Mouse (Mus musculus) megakaryocyte progenitor cell, adult 5-6 weeks (primary cell): ENCODE results near the gene Tead1. TPM values are rescaled to one million over a fixed set of nuclear protein-coding genes. Genes with fewer than 3 reads are reported as not detected.

ENCODE experiments used
- ATAC-seq: replicated peaks from 2 replicates; pipeline ENCODE4 v1.8.0; 2016; ENCODE audit warnings: mild to moderate bottlenecking, moderate TSS enrichment, inconsistent platforms; ENCODE audit not compliant: poor library complexity
- total RNA-seq, 2 experiments: library from RNA; stranded (forward) in 1 of 2; stranded (reverse) in 1 of 2; fragments of 157-497, 149-512 nt in 1 of 2; fragments of 200-1000 nt in 1 of 2; gene quantifications; 2 replicates each; pipeline versions ENCODE4 v1.2.3 to v1.2.4; 2015 to 2017

The Tead1 gene
- total RNA-seq, 2 experiments from 2014 or later, result not detected

- ATAC-seq, result no peak
Observed at GRCm38 (mm10) chr7:112841886-112842285, 162.8 kb downstream of the Tead1 start.

GRCm38 (mm10) chr7:112851281-112851744, 172.2 kb downstream of the Tead1 start:
- no peak for ATAC-seq

GRCm38 (mm10) chr7:112852149-112852839, 173.2 kb downstream of the Tead1 start:
- ATAC-seq, result no peak

- ATAC-seq, result no peak
Observed at GRCm38 (mm10) chr7:112853857-112854256, 174.7 kb downstream of the Tead1 start.

- no peak for ATAC-seq
Observed at GRCm38 (mm10) chr7:112854516-112854915, 175.4 kb downstream of the Tead1 start.

GRCm38 (mm10) chr7:112855419-112855818, 176.3 kb downstream of the Tead1 start:
- ATAC-seq, result no peak

GRCm38 (mm10) chr7:112856121-112856571, 177.0 kb downstream of the Tead1 start:
- no peak for ATAC-seq

- ATAC-seq, result no peak
Observed at GRCm38 (mm10) chr7:112856583-112856982, 177.5 kb downstream of the Tead1 start.

- peak; percentile 95 for ATAC-seq
Observed at GRCm38 (mm10) chr7:112859887-112860286, 180.8 kb downstream of the Tead1 start.

- ATAC-seq, result no peak
Observed at GRCm38 (mm10) chr7:112862086-112862485, 183.0 kb downstream of the Tead1 start.

- no peak for ATAC-seq
Observed at GRCm38 (mm10) chr7:112864188-112864587, 185.1 kb downstream of the Tead1 start.

- ATAC-seq, result peak; percentile 66
Observed at GRCm38 (mm10) chr7:112865739-112866138, 186.6 kb downstream of the Tead1 start.

- peak; percentile 55; the same call in 1 of the 2 replicates for ATAC-seq
Observed at GRCm38 (mm10) chr7:112868551-112869465, 189.7 kb downstream of the Tead1 start.

- ATAC-seq, result no peak
Observed at GRCm38 (mm10) chr7:112871752-112872151, 192.6 kb downstream of the Tead1 start.

- ATAC-seq, result no peak
Observed at GRCm38 (mm10) chr7:112872435-112873196, 193.5 kb downstream of the Tead1 start.

GRCm38 (mm10) chr7:112876128-112876527, 197.0 kb downstream of the Tead1 start:
- ATAC-seq, result no peak

- ATAC-seq, result no peak
Observed at GRCm38 (mm10) chr7:112883791-112884274, 204.7 kb downstream of the Tead1 start.

GRCm38 (mm10) chr7:112885546-112885945, 206.4 kb downstream of the Tead1 start:
- no peak for ATAC-seq

GRCm38 (mm10) chr7:112891883-112892282, 212.8 kb downstream of the Tead1 start:
- no peak for ATAC-seq

- ATAC-seq, result no peak
Observed at GRCm38 (mm10) chr7:112892595-112892994, 213.5 kb downstream of the Tead1 start.

- ATAC-seq, result no peak
Observed at GRCm38 (mm10) chr7:112896363-112896762, 217.2 kb downstream of the Tead1 start.
